Mouse (Mus musculus) MEL (cell line): ENCODE data around the gene Gm49361.

Experiments
- CTCF ChIP-seq, 3 experiments: IDR thresholded peaks in 2 of 3; conservative IDR thresholded peaks in 1 of 3; 2 replicates each; pipeline ENCODE4 v1.5.1; 2011 to 2012; ENCODE audit warnings: low read length in 3 of 3, low read depth in 2 of 3, mild to moderate bottlenecking in 2 of 3, improper control_type of control experiment in 1 of 3, inconsistent platforms in 1 of 3, mixed read lengths in 1 of 3, moderate library complexity in 1 of 3; ENCODE audit not compliant: control insufficient read depth in 1 of 3, insufficient read depth in 1 of 3, poor library complexity in 1 of 3, severe bottlenecking in 1 of 3
- GABPA ChIP-seq: IDR thresholded peaks from 2 replicates; pipeline ENCODE4 v1.6.1; 2012; ENCODE audit warnings: low read depth, mild to moderate bottlenecking, inconsistent platforms, low read length, improper control_type of control experiment, moderate library complexity
- KAT2A ChIP-seq: conservative IDR thresholded peaks from 2 replicates; pipeline ENCODE4 v1.6.1; 2012; ENCODE audit warnings: low read depth, low read length, improper control_type of control experiment, inconsistent platforms
- MXI1 ChIP-seq: IDR thresholded peaks from 2 replicates; pipeline ENCODE4 v1.6.1; 2011; ENCODE audit warnings: mild to moderate bottlenecking, low read depth, low read length, improper control_type of control experiment
- NRF1 ChIP-seq: IDR thresholded peaks from 2 replicates; pipeline ENCODE4 v1.6.1; 2014; ENCODE audit warnings: low read depth, mild to moderate bottlenecking, inconsistent platforms, low read length, improper control_type of control experiment, moderate library complexity; ENCODE audit not compliant: poor library complexity, insufficient read depth, severe bottlenecking
- POLR2A ChIP-seq, 2 experiments: IDR thresholded peaks; 2 replicates each; pipeline ENCODE4 v1.6.1; 2011 to 2012; ENCODE audit warnings: low read length in 2 of 2, mild to moderate bottlenecking in 2 of 2, control low read depth in 1 of 2, improper control_type of control experiment in 1 of 2, low read depth in 1 of 2, moderate library complexity in 1 of 2; ENCODE audit not compliant: control insufficient read depth in 1 of 2, insufficient read depth in 1 of 2, poor library complexity in 1 of 2
- RCOR1 ChIP-seq: IDR thresholded peaks from 2 replicates; pipeline ENCODE4 v1.6.1; 2012; ENCODE audit warnings: low read depth, mild to moderate bottlenecking, inconsistent platforms, low read length, improper control_type of control experiment
- TAL1 ChIP-seq: IDR thresholded peaks from 2 replicates; pipeline ENCODE4 v1.6.1; 2012; ENCODE audit warnings: mild to moderate bottlenecking, inconsistent platforms, low read length, moderate library complexity, mixed read lengths
- TCF12 ChIP-seq: IDR thresholded peaks from 2 replicates; pipeline ENCODE4 v1.6.1; 2014; ENCODE audit warnings: low read depth, mild to moderate bottlenecking, inconsistent platforms, low read length, improper control_type of control experiment, moderate library complexity
- USF2 ChIP-seq, 2 experiments: IDR thresholded peaks; 2 replicates each; pipeline ENCODE4 v1.6.1; 2011 to 2012; ENCODE audit warnings: improper control_type of control experiment in 2 of 2, low read length in 2 of 2, borderline replicate concordance in 1 of 2, inconsistent platforms in 1 of 2, low read depth in 1 of 2, mild to moderate bottlenecking in 1 of 2; ENCODE audit not compliant: insufficient read depth in 1 of 2

DNA sequence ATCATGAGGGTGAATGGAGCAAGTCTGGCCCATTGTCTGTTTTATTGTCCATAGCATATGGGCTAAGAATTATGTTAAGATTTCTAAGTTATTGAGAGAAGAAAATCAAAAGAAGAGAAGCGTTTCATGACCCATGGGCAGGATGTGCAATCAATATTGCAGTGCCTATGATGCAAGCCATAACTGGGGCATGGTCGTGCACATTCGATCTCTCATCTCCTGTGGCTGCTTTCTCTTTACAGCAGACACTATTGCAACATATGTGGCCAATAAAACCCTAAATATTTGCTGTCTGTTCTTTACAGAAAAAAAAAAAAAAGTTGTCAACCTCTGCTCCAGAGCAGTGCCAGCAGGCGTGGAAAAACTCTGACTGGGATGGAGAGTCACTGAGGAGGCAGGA, 10.2 kb upstream of the Gm49361 start:
- TF ChIP-seq POLR2A (IDR thresholded peaks at IDR 0.05; ENCODE audit: control insufficient read depth in 1 of 2, insufficient read depth in 1 of 2, low read depth in 1 of 2, low read length in 2 of 2, poor library complexity in 1 of 2) (no peak), CTCF (IDR thresholded peaks at IDR 0.05 in 2 of 3, conservative IDR thresholded peaks at IDR 0.05 in 1 of 3; ENCODE audit: control insufficient read depth in 1 of 3, insufficient read depth in 1 of 3, low read depth in 2 of 3, low read length in 3 of 3, poor library complexity in 1 of 3, severe bottlenecking in 1 of 3) (no peak), USF2 (IDR thresholded peaks at IDR 0.05; ENCODE audit: borderline replicate concordance in 1 of 2, insufficient read depth in 1 of 2, low read depth in 1 of 2, low read length in 2 of 2) (no peak), RCOR1 (no peak), KAT2A (no peak), GABPA (no peak), TAL1 (no peak), TCF12 (no peak), NRF1 (no peak), MXI1 (no peak)
